Mouse (Mus musculus) olfactory bulb, adult 2 months (tissue): ENCODE data around the gene Pgpep1. TPM values are rescaled to one million over a fixed set of nuclear protein-coding genes. Genes with fewer than 3 reads are reported as not detected.

Source experiments
- H3K27ac ChIP-seq: fragments of 200-500 bp; 2 replicates; pipeline ENCODE4 v1.5.1; 2012; ENCODE audit warnings: low read depth, low read length; ENCODE audit not compliant: insufficient read depth
- H3K4me1 ChIP-seq: fragments of 200-500 bp; 2 replicates; pipeline ENCODE4 v1.6.1; 2012; ENCODE audit warnings: low read length; ENCODE audit not compliant: control insufficient read depth, insufficient read depth
- H3K4me3 ChIP-seq: fragments of 200-500 bp; 2 replicates; pipeline ENCODE4 v1.5.1; 2012; ENCODE audit warnings: mild to moderate bottlenecking, low read depth, low read length, moderate library complexity; ENCODE audit not compliant: insufficient read depth
- CTCF ChIP-seq: fragments of 200-500 bp; IDR thresholded peaks from 2 replicates; pipeline ENCODE4 v1.5.1; 2012; ENCODE audit warnings: low read depth, mild to moderate bottlenecking, low read length, moderate library complexity; ENCODE audit not compliant: insufficient read depth
- POLR2A ChIP-seq: fragments of 200-500 bp; IDR thresholded peaks from 2 replicates; pipeline ENCODE4 v1.6.1; 2012; ENCODE audit warnings: mild to moderate bottlenecking, low read depth, low read length, moderate library complexity; ENCODE audit not compliant: insufficient read depth
- WGBS: fragments of 180-500 bp; shearing (Covaris S2); methylation state at CpG from one replicate; pipeline ENCODE4 v1.1.7; 2018; 5-methylcytosine and 5-hydroxymethylcytosine counted together
- polyA plus RNA-seq: library from polyadenylated mRNA; stranded (reverse); fragments of >200 nt; gene quantifications from 2 replicates; pipeline ENCODE4 v1.2.4, GENCODE M21; 2012; ENCODE audit warnings: low replicate concordance; ENCODE audit not compliant: missing spikeins, insufficient read depth, insufficient read length

The Pgpep1 gene
- polyA plus RNA-seq, 1 experiment = not detected

DNA sequence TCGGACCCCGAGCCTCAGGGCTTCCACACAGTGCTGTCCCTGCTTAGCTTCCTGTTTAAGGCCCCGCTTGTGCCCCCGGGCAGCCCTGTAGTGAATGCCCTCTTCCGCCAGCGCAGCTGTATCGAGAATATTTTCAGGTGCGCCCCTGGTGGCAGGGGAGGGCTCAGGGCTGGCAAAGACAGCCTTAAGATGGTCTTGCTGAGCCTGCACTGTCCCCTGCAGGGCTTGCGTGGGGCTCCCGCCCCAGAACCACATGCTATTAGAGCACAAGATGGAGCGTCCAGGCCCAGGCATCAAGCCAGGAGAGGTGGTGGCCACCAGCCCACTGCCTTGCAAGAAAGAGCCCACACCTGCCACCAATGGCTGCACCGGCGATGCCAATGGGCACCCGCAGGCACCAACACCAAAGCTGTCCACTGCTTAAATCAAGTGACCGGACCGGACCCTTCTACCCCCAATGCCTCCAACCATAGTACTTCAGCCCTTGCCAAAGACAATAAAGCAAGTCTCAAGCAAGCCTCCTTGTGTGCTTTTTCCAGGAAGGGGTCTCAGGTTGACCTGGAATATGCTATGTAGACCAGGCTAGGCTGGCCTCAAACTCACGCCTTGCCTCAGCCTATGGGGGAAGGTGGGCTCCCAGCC lies 63.3 kb downstream of the Pgpep1 start:
- WGBS = 82% methylated on average over 17 of the region's 17 CpGs
- H3K4me1 ChIP-seq = peaks cover 82% of the 10 kb centered on the region

More for the DNA sequence above, 63.3 kb downstream of the Pgpep1 start:
- Histone ChIP-seq H3K4me3 (no peak overlapping the region), H3K27ac (no peak overlapping the region)
- no peak for TF ChIP-seq POLR2A
- 0 out of 2 replicates have a peak, but pooled peaks have one; percentile 4 for TF ChIP-seq CTCF

Other genes with a start within 250 kb of the Pgpep1 start
- gene Crtc1, start 220.8 kb downstream of the Pgpep1 start, polyA plus RNA-seq = not detected in 2 replicates
- gene Klhl26, start 183.4 kb downstream of the Pgpep1 start, polyA plus RNA-seq = not detected in 2 replicates
- gene Tmem59l, start 173.0 kb downstream of the Pgpep1 start, polyA plus RNA-seq = not detected in 2 replicates
- gene Crlf1, start 167.2 kb downstream of the Pgpep1 start, polyA plus RNA-seq = not detected in 2 replicates
- gene Rex1bd, start 153.6 kb downstream of the Pgpep1 start, polyA plus RNA-seq = not detected in 2 replicates
- gene Uba52, start 149.6 kb downstream of the Pgpep1 start, polyA plus RNA-seq = 789 TPM in 1 of 2 replicates, not detected in the other
- gene Fkbp8, start 132.7 kb downstream of the Pgpep1 start, polyA plus RNA-seq = not detected in 2 replicates
- not detected in 2 replicates for gene Kxd1, start 132.4 kb downstream of the Pgpep1 start, polyA plus RNA-seq
- not detected in 2 replicates for gene Ell, start 120.9 kb downstream of the Pgpep1 start, polyA plus RNA-seq
- gene Isyna1, start 66.0 kb downstream of the Pgpep1 start, polyA plus RNA-seq = not detected in 2 replicates
- not detected in 2 replicates for gene Ssbp4, start 51.5 kb downstream of the Pgpep1 start, polyA plus RNA-seq
- not detected in 2 replicates for gene Lrrc25, start 44.2 kb downstream of the Pgpep1 start, polyA plus RNA-seq
- gene Gdf15, start 27.9 kb downstream of the Pgpep1 start, polyA plus RNA-seq = not detected in 2 replicates
- not detected in 2 replicates for gene Lsm4, start 12.9 kb upstream of the Pgpep1 start, polyA plus RNA-seq
- not detected in 2 replicates for gene Jund, start 38.6 kb upstream of the Pgpep1 start, polyA plus RNA-seq
- gene Iqcn, start 43.1 kb upstream of the Pgpep1 start, polyA plus RNA-seq = not detected in 2 replicates
- not detected in 2 replicates for gene Gm3336, start 58.2 kb upstream of the Pgpep1 start, polyA plus RNA-seq
- gene Pde4c, start 63.3 kb upstream of the Pgpep1 start, polyA plus RNA-seq = not detected in 2 replicates
- 431 and 581 TPM in 2 replicates for gene Rab3a, start 94.3 kb upstream of the Pgpep1 start, polyA plus RNA-seq
- gene Mpv17l2, start 100.6 kb upstream of the Pgpep1 start, polyA plus RNA-seq = not detected in 2 replicates
- not detected in 2 replicates for gene Pik3r2, start 116.3 kb upstream of the Pgpep1 start, polyA plus RNA-seq
- 57.2 TPM in 1 of 2 replicates, not detected in the other for gene Mast3, start 144.7 kb upstream of the Pgpep1 start, polyA plus RNA-seq
- not detected in 2 replicates for gene Il12rb1, start 148.1 kb upstream of the Pgpep1 start, polyA plus RNA-seq
- gene Arrdc2, start 179.3 kb upstream of the Pgpep1 start, polyA plus RNA-seq = not detected in 2 replicates
- gene Kcnn1, start 202.9 kb upstream of the Pgpep1 start, polyA plus RNA-seq = not detected in 2 replicates
- gene Ccdc124, start 213.5 kb upstream of the Pgpep1 start, polyA plus RNA-seq = not detected in 2 replicates
- gene Slc5a5, start 232.4 kb upstream of the Pgpep1 start, polyA plus RNA-seq = not detected in 2 replicates
- gene Rpl18a, start 237.0 kb upstream of the Pgpep1 start, polyA plus RNA-seq = 776 and 1,161 TPM in 2 replicates
- not detected in 2 replicates for gene Map1s, start 245.5 kb upstream of the Pgpep1 start, polyA plus RNA-seq